11 mouse cellular contexts compared by ENCODE assay signal in the genomic region with DNA sequence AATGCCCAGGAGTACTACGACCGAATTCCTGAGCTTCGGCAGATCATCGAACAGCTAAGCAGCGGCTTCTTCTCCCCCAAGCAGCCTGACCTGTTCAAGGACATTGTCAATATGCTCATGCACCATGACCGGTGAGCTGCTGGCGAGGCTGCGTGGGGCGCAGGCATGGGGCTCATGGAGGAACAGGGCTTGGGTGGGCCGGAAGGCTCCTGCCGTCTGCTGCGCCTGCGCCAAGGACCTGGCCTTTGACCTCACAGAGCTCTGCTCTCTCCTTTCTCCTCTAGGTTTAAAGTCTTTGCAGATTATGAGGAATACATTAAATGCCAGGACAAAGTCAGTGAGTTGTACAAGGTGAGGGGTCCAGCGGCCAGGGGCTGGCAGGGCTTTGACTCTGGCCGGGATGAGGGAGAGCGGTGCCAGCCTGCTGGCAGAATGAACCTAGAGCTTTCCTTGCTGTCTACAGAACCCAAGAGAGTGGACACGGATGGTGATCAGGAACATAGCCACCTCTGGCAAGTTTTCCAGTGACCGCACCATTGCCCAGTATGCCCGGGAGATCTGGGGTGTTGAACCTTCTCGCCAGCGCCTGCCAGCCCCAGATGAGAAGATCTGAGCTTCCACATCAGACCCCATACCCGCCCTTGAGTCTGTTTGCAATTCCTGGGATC. TPM values are rescaled to one million over a fixed set of nuclear protein-coding genes. Genes with fewer than 3 reads are reported as not detected.
DNase-seq lines count a peak whose midpoint lies in the region; ATAC-seq and TF ChIP-seq lines count a peak whose summit lies in the region.
"Had no signal": no experiment of that assay in that cellular context is flagged by ENCODE, and none has a peak within 500 bp of the region (broad histone marks: within the 10 kb centered on the region; RNA-seq: fewer than 3 reads in every experiment).

No protein-coding gene starts in this region.

- TF ChIP-seq CTCF in heart, postnatal 0 days (IDR thresholded peaks at IDR 0.05; ENCODE audit: low read depth): no peak
- TF ChIP-seq CTCF in spleen, adult 2 months (IDR thresholded peaks at IDR 0.05; ENCODE audit: extremely low read depth, insufficient read depth, insufficient read length, insufficient replicate concordance): no peak

- no peak overlapping the region for H3K9ac ChIP-seq in heart, postnatal 0 days (replicated peaks; ENCODE audit: low read depth, low read length)
- H3K9ac ChIP-seq in limb, embryonic 13.5 days: no peak overlapping the region
- H3K9ac ChIP-seq: liver, embryonic 15.5 days had no signal

- H3K27me3 ChIP-seq in heart, postnatal 0 days (ENCODE audit: control insufficient read depth, insufficient read depth, low read length): no peaks in the 10 kb centered on the region
- no peaks in the 10 kb centered on the region for H3K27me3 ChIP-seq in spleen, adult 2 months (ENCODE audit: control insufficient read depth, insufficient read depth, low read length)
- H3K27me3 ChIP-seq in limb, embryonic 13.5 days: peaks cover 59% of the 10 kb centered on the region

- TF ChIP-seq EP300 in heart, postnatal 0 days (IDR thresholded peaks at IDR 0.05; ENCODE audit: low read depth): no peak

- peak overlapping the region; percentile 52; the same call in 1 of the 2 replicates for H3K27ac ChIP-seq in heart, postnatal 0 days (ENCODE audit: low read depth)
- peak overlapping the region; percentile 99 for H3K27ac ChIP-seq in spleen, adult 2 months (ENCODE audit: insufficient read depth, low read length)
- H3K27ac ChIP-seq in limb, embryonic 13.5 days: no peak overlapping the region
- H3K27ac ChIP-seq: liver, embryonic 15.5 days had no signal

- DNase-seq in heart, postnatal 0 days (ENCODE audit: low spot score): no peak
- DNase-seq in heart, postnatal 10 days: no peak
- DNase-seq in spleen, adult 2 months (ENCODE audit: low read depth in 1 of 2, low spot score in 2 of 2): no peak
- DNase-seq in spleen, adult 18-20 months: no peak
- no peak for DNase-seq in layer of hippocampus, adult 9-10 months (ENCODE audit: low spot score)
- DNase-seq in gastrocnemius, postnatal 25 days: no peak
- DNase-seq: layer of hippocampus, adult 9-11 months; right cerebral cortex, postnatal 25 days had no signal

- no peaks in the 10 kb centered on the region for H3K9me3 ChIP-seq in heart, postnatal 0 days (replicated peaks; ENCODE audit: control insufficient read depth, low read length)
- no peaks in the 10 kb centered on the region; the same call in 1 of the 2 replicates for H3K9me3 ChIP-seq in limb, embryonic 13.5 days
- H3K9me3 ChIP-seq: liver, embryonic 15.5 days had no signal

- H3K4me2 ChIP-seq in heart, postnatal 0 days (ENCODE audit: low read depth, low read length): peak overlapping the region; percentile 99; the same call in 1 of the 2 replicates
- H3K4me2 ChIP-seq in limb, embryonic 13.5 days (replicated peaks): peak overlapping the region; percentile 94; the same call in 1 of the 2 replicates

- intact Hi-C loops in heart, postnatal 10 days (cut with DNase I): loop anchor here (2.0 kb wide), 1 partner anchor 33 kb away; no protein-coding TSS in a partner anchor

- H3K4me3 ChIP-seq in heart, postnatal 0 days (ENCODE audit: low read depth, low read length): no peak overlapping the region
- peak overlapping the region; percentile 2; the same call in 1 of the 2 replicates for H3K4me3 ChIP-seq in spleen, adult 2 months (ENCODE audit: extremely low read depth, insufficient read depth, insufficient read length)
- no peak overlapping the region for H3K4me3 ChIP-seq in limb, embryonic 13.5 days

- 81% methylated on average over 22 of the region's 22 CpGs for WGBS in heart, postnatal 0 days
- WGBS in spleen, adult 2 months: 73% methylated on average over 22 of the region's 22 CpGs
- 82% methylated on average over 22 of the region's 22 CpGs for WGBS in limb, embryonic 13.5 days

- TF ChIP-seq POLR2A in spleen, adult 2 months (IDR thresholded peaks at IDR 0.05; ENCODE audit: low read depth, low read length): no peak

- ATAC-seq in heart, postnatal 0 days (ENCODE audit: insufficient read depth, low read depth): no peak
- no peak for ATAC-seq in limb, embryonic 13.5 days (ENCODE audit: low FRiP score, low read depth)

- peaks cover 25% of the 10 kb centered on the region for H3K36me3 ChIP-seq in heart, postnatal 0 days (replicated peaks; ENCODE audit: control insufficient read depth, insufficient read depth, low read length)
- H3K36me3 ChIP-seq in spleen, adult 2 months (ENCODE audit: control insufficient read depth, insufficient read depth, low read length): peaks cover 3% of the 10 kb centered on the region
- H3K36me3 ChIP-seq in limb, embryonic 13.5 days: no peaks in the 10 kb centered on the region
- H3K36me3 ChIP-seq: liver, embryonic 15.5 days had no signal

- H3K4me1 ChIP-seq in heart, postnatal 0 days (ENCODE audit: control insufficient read depth, insufficient read depth): peaks cover 26% of the 10 kb centered on the region
- H3K4me1 ChIP-seq in spleen, adult 2 months (ENCODE audit: control insufficient read depth, insufficient read depth, insufficient read length): peaks cover 15% of the 10 kb centered on the region; the same call in 1 of the 2 replicates
- peaks cover 38% of the 10 kb centered on the region for H3K4me1 ChIP-seq in limb, embryonic 13.5 days

RNA-seq across cellular contexts. Expression of a gene that starts 1.4 kb away (rescaled TPM):
- 25.3 and 55.6 TPM in 2 replicates for total RNA-seq in heart, postnatal 0 days (2014; rRNA removed; ENCODE audit: low replicate concordance)
- 46.6 and 55.5 TPM in 2 replicates for polyA plus RNA-seq in heart, postnatal 0 days (2015; fragmentation: Nextera tagmentation; extraction: Ambion mirVana)
- 10 to 100 TPM; 50.7 to 60.2 TPM for total RNA-seq in heart, postnatal 10 days (2021)
- 681 and 703 TPM in 2 replicates for polyA plus RNA-seq in spleen, adult 2 months (2012; rRNA removed)
- polyA plus RNA-seq in limb, embryonic 13.5 days (2015; fragmentation: Nextera tagmentation; extraction: Ambion mirVana): 15.2 and 17.7 TPM in 2 replicates
- 10 to 100 TPM; 16.2 to 16.4 TPM for total RNA-seq in gastrocnemius, postnatal 25 days (2021)

RNA-seq across cellular contexts. Expression of a gene that starts 13.5 kb away (rescaled TPM):
- 451 and 487 TPM in 2 replicates for total RNA-seq in heart, postnatal 0 days (2014; rRNA removed; ENCODE audit: low replicate concordance)
- polyA plus RNA-seq in heart, postnatal 0 days (2015; fragmentation: Nextera tagmentation; extraction: Ambion mirVana): 390 and 400 TPM in 2 replicates
- total RNA-seq in heart, postnatal 10 days (2021): 100 to 1,000 TPM; 622 to 693 TPM
- 7.3 and 8.1 TPM in 2 replicates for polyA plus RNA-seq in spleen, adult 2 months (2012; rRNA removed)
- polyA plus RNA-seq in limb, embryonic 13.5 days (2015; fragmentation: Nextera tagmentation; extraction: Ambion mirVana): 13.2 and 14.4 TPM in 2 replicates
- 1,000 to 10,000 TPM; 5,552 to 6,904 TPM for total RNA-seq in gastrocnemius, postnatal 25 days (2021)

RNA-seq across cellular contexts. Expression of a gene that starts 20.8 kb away (rescaled TPM):
- not detected in 2 replicates for total RNA-seq in heart, postnatal 0 days (2014; rRNA removed; ENCODE audit: low replicate concordance)
- polyA plus RNA-seq in heart, postnatal 0 days (2015; fragmentation: Nextera tagmentation; extraction: Ambion mirVana): 0.67 and 0.68 TPM in 2 replicates
- 1 to 10 TPM; 4.4 to 5.5 TPM for total RNA-seq in heart, postnatal 10 days (2021)
- polyA plus RNA-seq in spleen, adult 2 months (2012; rRNA removed): 2.2 and 2.9 TPM in 2 replicates
- polyA plus RNA-seq in limb, embryonic 13.5 days (2015; fragmentation: Nextera tagmentation; extraction: Ambion mirVana): 1.5 and 1.6 TPM in 2 replicates
- 1 to 10 TPM in 1 of 2 experiments, under 1 TPM in 1; 0.91 to 1.4 TPM for total RNA-seq in gastrocnemius, postnatal 25 days (2021)
- total RNA-seq: monocyte, adult 5-6 weeks had no signal

RNA-seq across cellular contexts. Expression of a gene that starts 34.2 kb away (rescaled TPM):
- 41.8 and 94.6 TPM in 2 replicates for total RNA-seq in heart, postnatal 0 days (2014; rRNA removed; ENCODE audit: low replicate concordance)
- 31.8 and 38.3 TPM in 2 replicates for polyA plus RNA-seq in heart, postnatal 0 days (2015; fragmentation: Nextera tagmentation; extraction: Ambion mirVana)
- total RNA-seq in heart, postnatal 10 days (2021): 100 to 1,000 TPM; 118 to 143 TPM
- 177 and 239 TPM in 2 replicates for polyA plus RNA-seq in spleen, adult 2 months (2012; rRNA removed)
- polyA plus RNA-seq in limb, embryonic 13.5 days (2015; fragmentation: Nextera tagmentation; extraction: Ambion mirVana): 130 and 148 TPM in 2 replicates
- total RNA-seq in gastrocnemius, postnatal 25 days (2021): 10 to 100 TPM; 65.5 to 75.2 TPM

RNA-seq across cellular contexts. Expression of a gene that starts 56.8 kb away (rescaled TPM):
- 48.4 and 59.1 TPM in 2 replicates for total RNA-seq in heart, postnatal 0 days (2014; rRNA removed; ENCODE audit: low replicate concordance)
- 9.6 and 10.1 TPM in 2 replicates for polyA plus RNA-seq in heart, postnatal 0 days (2015; fragmentation: Nextera tagmentation; extraction: Ambion mirVana)
- total RNA-seq in heart, postnatal 10 days (2021): 10 to 100 TPM; 52.3 to 52.4 TPM
- polyA plus RNA-seq in spleen, adult 2 months (2012; rRNA removed): 487 and 792 TPM in 2 replicates
- 11.8 and 15.5 TPM in 2 replicates for polyA plus RNA-seq in limb, embryonic 13.5 days (2015; fragmentation: Nextera tagmentation; extraction: Ambion mirVana)
- total RNA-seq in gastrocnemius, postnatal 25 days (2021): 10 to 100 TPM in 1 of 2 experiments, 1 to 10 TPM in 1; 9.2 to 14.6 TPM

Comparison
In these comparisons a context has a peak if more than half of its experiments do, and no peak if none do; other contexts are left out.
1. RNA of a gene that starts 13.5 kb away (total RNA-seq): 5,552 to 6,904 TPM in gastrocnemius, postnatal 25 days; 622 to 693 TPM in heart, postnatal 10 days and 451 to 487 TPM in heart, postnatal 0 days; every median in the first group is over 4 times any median in the second.